Comparison of ENCODE assay signal across 7 mouse cellular contexts in the genomic region with DNA sequence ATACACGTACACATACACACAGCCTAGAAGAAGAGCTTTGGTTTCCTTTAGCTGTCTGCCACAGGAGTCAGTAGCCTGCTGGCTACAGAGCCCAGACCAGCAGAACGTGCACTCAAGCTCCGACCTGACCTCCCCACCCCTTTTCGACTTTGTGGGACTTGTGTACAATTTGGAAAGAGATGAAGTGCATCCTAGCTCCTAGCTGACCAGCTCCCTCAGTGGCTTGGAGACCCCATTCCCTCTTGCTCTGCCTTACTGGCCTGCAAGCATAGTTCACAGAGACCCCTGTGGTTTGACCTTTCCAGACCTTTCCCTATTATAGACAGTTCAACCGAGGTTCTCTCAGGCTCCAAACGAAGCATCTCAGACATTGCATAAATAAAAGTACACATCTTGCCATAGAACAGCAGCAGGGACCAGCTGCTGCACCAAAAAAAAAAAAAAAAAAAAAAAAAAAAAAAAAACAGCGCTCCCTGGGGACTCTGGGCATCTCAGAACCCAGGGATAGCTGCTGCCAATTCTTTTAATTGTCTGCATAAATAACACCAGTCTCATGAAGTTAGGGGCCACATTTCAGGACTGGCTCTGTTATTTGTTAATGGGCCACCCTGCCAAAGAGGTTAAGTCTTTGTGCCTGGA.
DNase-seq lines count a peak whose midpoint lies in the region; ATAC-seq and TF ChIP-seq lines count a peak whose summit lies in the region.

No protein-coding gene starts in this region.

- H3K36me3 ChIP-seq in hindbrain, embryonic 10.5 days, result no peaks in the 10 kb centered on the region
- no peaks in the 10 kb centered on the region for H3K36me3 ChIP-seq in liver, postnatal 0 days (replicated peaks; ENCODE audit: insufficient read depth, low read length)

- H3K9me3 ChIP-seq in hindbrain, embryonic 10.5 days, result no peaks in the 10 kb centered on the region
- no peaks in the 10 kb centered on the region for H3K9me3 ChIP-seq in liver, postnatal 0 days (ENCODE audit: low read length)

- H3K27me3 ChIP-seq in hindbrain, embryonic 10.5 days (ENCODE audit: insufficient read depth, poor library complexity, severe bottlenecking), result 0 out of 2 replicates have a peak, but pooled peaks cover 6% of the 10 kb centered on the region
- peaks cover 13% of the 10 kb centered on the region; the same call in 1 of the 2 replicates for H3K27me3 ChIP-seq in liver, postnatal 0 days (ENCODE audit: insufficient read depth, low read length)

- H3K9ac ChIP-seq in liver, postnatal 0 days (replicated peaks), result peak overlapping the region; percentile 61; the same call in 1 of the 2 replicates

- peaks cover 31% of the 10 kb centered on the region for H3K4me1 ChIP-seq in hindbrain, embryonic 10.5 days (replicated peaks)
- H3K4me1 ChIP-seq in liver, postnatal 0 days (ENCODE audit: insufficient read depth), result peaks cover 14% of the 10 kb centered on the region

- peak overlapping the region; percentile 90 for H3K4me2 ChIP-seq in liver, postnatal 0 days (ENCODE audit: low read depth, low read length)

- no peak for TF ChIP-seq EP300 in liver, postnatal 0 days (IDR thresholded peaks at IDR 0.05; ENCODE audit: low read depth)

- peak; percentile 20 for DNase-seq in retina, embryonic 14.5 days (ENCODE audit: low spot score)
- no peak for DNase-seq in retina, postnatal 1 day
- DNase-seq in hindbrain, embryonic 10.5 days (ENCODE audit: low spot score), result no peak
- DNase-seq in liver, postnatal 0 days, result no peak
- no peak for DNase-seq in left cerebral cortex, adult 18-20 months (ENCODE audit: low spot score in 2 of 2)
- no peak for DNase-seq in frontal cortex, postnatal 14 days (ENCODE audit: low spot score in 2 of 2)
- DNase-seq in frontal cortex, postnatal 10 days (ENCODE audit: low spot score in 2 of 2), result no peak

- 25% methylated on average over 7 of the region's 7 CpGs for WGBS in hindbrain, embryonic 10.5 days
- WGBS in liver, postnatal 0 days (ENCODE audit: insufficient replicate concordance), result 51% methylated on average over 7 of the region's 7 CpGs

- no peak for ATAC-seq in liver, postnatal 0 days

- peak overlapping the region; percentile 58 for H3K4me3 ChIP-seq in hindbrain, embryonic 10.5 days
- peak overlapping the region; percentile 52 for H3K4me3 ChIP-seq in liver, postnatal 0 days (ENCODE audit: low read depth, low read length)

- TF ChIP-seq CTCF in liver, postnatal 0 days (IDR thresholded peaks at IDR 0.05; ENCODE audit: low read depth), result no peak

- H3K27ac ChIP-seq in hindbrain, embryonic 10.5 days, result peak overlapping the region; percentile 83; the same call in 1 of the 2 replicates
- 0 out of 2 replicates have a peak overlapping the region, but pooled peaks have one; percentile 30 for H3K27ac ChIP-seq in liver, postnatal 0 days (ENCODE audit: low read depth)
